Mouse (Mus musculus) C3H10T1/2 (cell line): ENCODE data around the gene Nt5dc2. TPM values are rescaled to one million over a fixed set of nuclear protein-coding genes. Genes with fewer than 3 reads are reported as not detected.

Source experiments
- polyA plus RNA-seq, 2 experiments: library from polyadenylated mRNA; unstranded; fragments of >200 nt; fragmentation: generic; extraction: Trizol; gene quantifications; one replicate each; pipeline ENCODE4 v1.2.1; 2012; ENCODE audit warnings: missing spikeins in 2 of 2

The Nt5dc2 gene
- polyA plus RNA-seq: 100 to 1,000 TPM; 119 to 155 TPM

DNA sequence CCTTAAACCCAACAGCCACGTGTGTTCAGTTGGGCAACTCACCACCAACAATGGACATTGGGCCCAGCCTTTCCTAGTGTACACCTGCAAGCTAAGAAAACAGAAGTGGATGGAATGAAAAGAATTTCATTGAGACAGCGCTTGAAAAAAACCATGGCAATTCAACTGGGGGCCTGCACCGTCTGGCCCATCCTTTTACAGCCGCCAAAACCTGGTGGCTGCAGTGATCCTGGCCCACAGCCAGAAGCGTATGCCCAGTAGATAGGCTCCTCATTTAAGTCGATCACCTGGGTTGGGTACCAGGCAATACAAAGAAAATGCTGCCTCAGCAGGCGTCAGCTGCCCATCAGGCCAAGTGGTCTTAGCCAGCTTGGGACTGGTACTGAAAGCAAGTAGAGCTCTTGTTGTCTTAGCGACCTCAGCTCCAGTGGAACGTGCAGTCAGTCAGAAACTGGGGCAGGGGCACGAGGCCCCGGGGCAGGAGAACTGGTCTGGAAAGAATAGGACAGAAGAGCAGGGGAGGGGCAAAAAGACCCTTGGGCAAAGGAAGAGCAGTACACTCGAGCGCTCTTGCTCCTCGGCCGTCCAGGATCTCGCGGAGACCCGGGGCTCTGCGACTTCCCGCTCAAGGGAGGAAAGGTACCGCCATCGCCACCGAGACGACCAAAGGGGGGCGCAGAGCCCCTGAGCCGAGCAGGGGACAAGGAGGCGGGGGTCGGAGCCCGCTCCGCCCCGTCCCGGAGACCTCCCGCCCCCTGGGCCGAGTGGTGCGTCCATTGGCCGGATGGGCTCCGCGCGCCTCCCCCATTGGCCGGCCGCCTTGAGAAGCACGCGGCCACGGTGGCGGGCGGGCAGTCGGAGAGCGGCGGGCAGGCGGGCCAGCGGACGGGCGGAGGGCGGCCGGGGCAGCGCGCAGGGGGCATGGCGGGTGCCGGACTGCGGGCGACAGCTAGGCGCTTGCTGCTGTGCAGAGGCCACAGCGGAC lies at the start of gene Nt5dc2:
Nt5dc2 (plus strand) TSS at position 818 of the 985 bp plus-strand sequence.

GRCm38 (mm10) chr14:31128826-31129219 lies 2.0 kb upstream of the Nt5dc2 start, which contains the start of gene Smim4:
TSS of gene Smim4 (minus strand) at chr14:31128956.

DNA sequence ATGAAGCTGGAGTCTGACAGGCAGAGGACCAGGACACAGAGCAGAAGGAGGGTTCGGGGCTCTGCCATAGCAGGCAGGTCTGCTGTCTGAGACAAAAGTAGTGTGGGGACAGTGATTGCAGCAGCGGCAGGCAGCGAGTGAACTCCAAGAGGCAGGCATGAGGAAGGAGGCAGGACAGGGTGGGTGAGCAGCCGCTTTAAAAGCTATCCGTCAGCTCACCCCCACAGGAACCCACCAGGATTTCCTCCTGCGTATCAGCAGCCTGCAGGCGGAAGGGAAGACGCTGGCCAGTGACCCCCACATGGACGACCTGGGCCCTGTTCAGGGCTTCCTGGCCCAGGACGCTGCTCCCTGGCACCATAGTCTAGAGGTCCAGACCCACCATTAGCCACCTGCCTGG lies 37.6 kb downstream of the Nt5dc2 start, which contains the start of gene Stab1:
Stab1 (minus strand) TSS at position 217 of the 400 bp plus-strand sequence.

Other genes with a start within 250 kb of the Nt5dc2 start
- gene Itih4, start 244.6 kb upstream of the Nt5dc2 start, polyA plus RNA-seq: under 1 TPM; 0.05 TPM
- gene Itih3, start 207.3 kb upstream of the Nt5dc2 start, polyA plus RNA-seq: under 1 TPM; 0.02 to 0.05 TPM
- not detected for gene Itih1, start 187.8 kb upstream of the Nt5dc2 start, polyA plus RNA-seq
- 1 to 10 TPM in 1 of 2 experiments, under 1 TPM in 1; 0.41 to 5.3 TPM for gene Nek4, start 179.7 kb upstream of the Nt5dc2 start, polyA plus RNA-seq
- gene Glt8d1, start 129.7 kb upstream of the Nt5dc2 start, polyA plus RNA-seq: 10 to 100 TPM in 1 of 2 experiments, 1 to 10 TPM in 1; 1.9 to 39.1 TPM
- gene Spcs1, start 129.4 kb upstream of the Nt5dc2 start, polyA plus RNA-seq: 100 to 1,000 TPM in 1 of 2 experiments, 10 to 100 TPM in 1; 93.8 to 262 TPM
- gene Pbrm1, start 111.9 kb upstream of the Nt5dc2 start, polyA plus RNA-seq: 1 to 10 TPM; 1.5 to 7.7 TPM
- gene Gnl3, start 111.9 kb upstream of the Nt5dc2 start, polyA plus RNA-seq: 1 to 10 TPM; 6.0 to 9.3 TPM
- 10 to 100 TPM; 53.9 to 87.6 TPM for gene Smim4, start 2.1 kb upstream of the Nt5dc2 start, polyA plus RNA-seq
- gene Stab1, start 37.6 kb downstream of the Nt5dc2 start, polyA plus RNA-seq: under 1 TPM; 0.18 to 0.72 TPM
- 10 to 100 TPM in 1 of 2 experiments, 1 to 10 TPM in 1; 5.0 to 10.6 TPM for gene Tnnc1, start 77.3 kb downstream of the Nt5dc2 start, polyA plus RNA-seq
- gene Nisch, start 85.9 kb downstream of the Nt5dc2 start, polyA plus RNA-seq: 100 to 1,000 TPM in 1 of 2 experiments, 10 to 100 TPM in 1; 61.9 to 240 TPM
- gene Sema3g, start 86.8 kb downstream of the Nt5dc2 start, polyA plus RNA-seq: under 1 TPM; under 0.01 to 0.34 TPM
- gene Phf7, start 120.3 kb downstream of the Nt5dc2 start, polyA plus RNA-seq: 1 to 10 TPM; 1.4 to 5.0 TPM
- gene Bap1, start 120.4 kb downstream of the Nt5dc2 start, polyA plus RNA-seq: 10 to 100 TPM; 15.3 to 31.4 TPM
- gene Dnah1, start 192.8 kb downstream of the Nt5dc2 start, polyA plus RNA-seq: under 1 TPM in 1 of 2 experiments, not detected in 1; under 0.01 TPM
- gene Capn7, start 205.6 kb downstream of the Nt5dc2 start, polyA plus RNA-seq: 1 to 10 TPM in 1 of 2 experiments, under 1 TPM in 1; 0.25 to 5.8 TPM